Mouse (Mus musculus): ENCODE measurements at regions not wholly inside any gene's neighbourhood (a gene's known extent, or its start where the extent isn't known, plus 50 kb on each side); places are given as distances from the start of the nearest gene placed in this dataset.
"Not testable (repeated sequence)": the region's sequence is repeated elsewhere in the genome, so short reads cannot be mapped to it uniquely, and the experiment has no call there.

DNA sequence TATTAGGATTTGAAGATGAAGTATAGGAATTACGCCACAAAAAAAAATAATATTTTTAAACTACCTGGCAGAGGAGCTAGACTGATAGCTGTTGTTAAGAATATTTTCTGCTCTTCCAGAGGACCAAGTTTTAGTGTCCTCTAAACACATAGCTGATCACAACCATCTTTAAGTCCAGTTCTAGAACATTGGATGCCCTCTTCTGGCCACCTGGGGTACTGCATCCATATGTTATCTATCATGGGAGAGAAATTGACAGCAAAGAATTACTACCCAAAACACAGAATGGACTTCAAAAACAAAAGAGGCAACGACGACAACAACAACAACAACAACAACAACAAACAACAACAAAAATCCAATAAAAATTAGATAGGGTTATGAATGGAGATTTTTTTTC lies 71.0 kb upstream of the Prl4a1 start:
- DNase-seq (ENCODE audit: low spot score), result peak; percentile 27

- not testable (repeated sequence) for DNase-seq (ENCODE audit: low spot score)
Observed at GRCm38 (mm10) chr13:27960421-27960820, 55.6 kb upstream of the Prl4a1 start.

GRCm38 (mm10) chr13:27962381-27962780 lies 53.6 kb upstream of the Prl4a1 start:
- DNase-seq (ENCODE audit: low spot score), result not testable (repeated sequence)

DNA sequence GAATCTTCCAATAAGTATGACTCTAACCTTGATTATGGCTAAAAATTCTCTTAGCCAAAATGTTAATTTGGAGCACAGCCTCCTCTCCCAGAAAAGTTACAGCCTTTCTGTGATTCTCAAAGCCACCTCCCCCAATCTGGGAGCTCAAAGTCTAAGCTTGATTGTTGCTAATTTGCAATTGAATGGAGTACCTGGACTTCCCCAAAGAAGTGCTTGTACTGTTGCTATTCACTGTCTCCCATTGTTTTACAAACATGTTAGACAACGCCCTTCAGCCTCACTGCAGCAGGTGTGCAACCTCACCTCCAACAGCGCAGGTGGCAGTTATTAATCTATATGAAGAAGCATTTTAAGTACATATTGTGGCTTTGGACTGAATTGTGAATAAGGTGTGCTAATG lies 50.0 kb upstream of the Prl4a1 start:
- DNase-seq (ENCODE audit: low spot score), result not testable (repeated sequence)

All from ovary, postnatal 14 days (tissue).